In genomic region chr9:75401593-75402504, GRCm38 (mm10) we compare ENCODE assay signal across 12 mouse cellular contexts. TPM values are rescaled to one million over a fixed set of nuclear protein-coding genes. Genes with fewer than 3 reads are reported as not detected.
DNase-seq lines count a peak whose midpoint lies in the region; ATAC-seq lines count a peak whose summit lies in the region.
"Had no signal": no experiment of that assay in that cellular context is flagged by ENCODE, and none has a peak within 500 bp of the region (broad histone marks: within the 10 kb centered on the region; RNA-seq: fewer than 3 reads in every experiment).

No protein-coding gene starts in this region.

- peaks cover 46% of the 10 kb centered on the region for H3K4me1 ChIP-seq in heart, embryonic 11.5 days (ENCODE audit: control insufficient read depth, insufficient read depth, low read length)
- H3K4me1 ChIP-seq in kidney, embryonic 14.5 days (ENCODE audit: control insufficient read depth, insufficient read depth, low read length): peaks cover 14% of the 10 kb centered on the region; the same call in 1 of the 2 replicates

- ATAC-seq in heart, embryonic 11.5 days (replicated peaks; ENCODE audit: insufficient number of reproducible peaks, low FRiP score, low TSS enrichment): no peak; the same call in 1 of the 2 replicates
- peak; percentile 84 for ATAC-seq in activated CD4-positive, CD25-positive, alpha-beta regulatory T cell, adult 4 months
- peak; percentile 66 for ATAC-seq in megakaryocyte progenitor cell, adult 5-6 weeks (replicated peaks; ENCODE audit: poor library complexity)
- ATAC-seq in kidney, embryonic 14.5 days (ENCODE audit: low FRiP score, low TSS enrichment): no peak
- ATAC-seq: hindbrain, postnatal 0 days; Patski had no signal

- no peak for DNase-seq in heart, postnatal 4 days
- peak; percentile 71 for DNase-seq in CD4-positive helper T cell, adult 2 months (ENCODE audit: low read depth, low spot score)
- DNase-seq in lung, adult 18-20 months: no peak
- DNase-seq in frontal cortex, postnatal 36 days (ENCODE audit: low spot score in 2 of 2): no peak

- H3K27me3 ChIP-seq in heart, embryonic 11.5 days (ENCODE audit: control insufficient read depth, insufficient read depth, low read length): no peaks in the 10 kb centered on the region
- H3K27me3 ChIP-seq in kidney, embryonic 14.5 days (ENCODE audit: control insufficient read depth, insufficient read depth, low read length): no peaks in the 10 kb centered on the region
- H3K27me3 ChIP-seq: Patski had no signal

- peak overlapping the region; percentile 16; the same call in 1 of the 2 replicates for H3K27ac ChIP-seq in heart, embryonic 11.5 days (ENCODE audit: low read depth, low read length)
- no peak overlapping the region for H3K27ac ChIP-seq in kidney, embryonic 14.5 days (ENCODE audit: low read depth, low read length)
- H3K27ac ChIP-seq: hindbrain, postnatal 0 days had no signal

- H3K9me3 ChIP-seq in heart, embryonic 11.5 days (replicated peaks; ENCODE audit: control insufficient read depth, low read length): no peaks in the 10 kb centered on the region
- no peaks in the 10 kb centered on the region for H3K9me3 ChIP-seq in kidney, embryonic 14.5 days (ENCODE audit: control insufficient read depth, low read length)

- H3K36me3 ChIP-seq in heart, embryonic 11.5 days (ENCODE audit: control insufficient read depth, insufficient read depth, low read length): 0 out of 2 replicates have a peak, but pooled peaks cover 2% of the 10 kb centered on the region
- H3K36me3 ChIP-seq in kidney, embryonic 14.5 days (ENCODE audit: control insufficient read depth, insufficient read depth, low read length): peaks cover 13% of the 10 kb centered on the region

- no peak overlapping the region for H3K9ac ChIP-seq in heart, embryonic 11.5 days (ENCODE audit: low read depth, low read length)
- H3K9ac ChIP-seq in kidney, embryonic 14.5 days (ENCODE audit: low read depth, low read length): no peak overlapping the region

- no peak overlapping the region for H3K4me3 ChIP-seq in heart, embryonic 11.5 days (ENCODE audit: low read depth, low read length)
- no peak overlapping the region for H3K4me3 ChIP-seq in kidney, embryonic 14.5 days (ENCODE audit: low read length)

- WGBS in heart, embryonic 11.5 days (ENCODE audit: insufficient replicate concordance): 54% methylated on average over 20 of the region's 20 CpGs
- WGBS in kidney, embryonic 14.5 days: 67% methylated on average over 20 of the region's 20 CpGs

- peak overlapping the region; percentile 25 for H3K4me2 ChIP-seq in heart, embryonic 11.5 days
- no peak overlapping the region for H3K4me2 ChIP-seq in kidney, embryonic 14.5 days (replicated peaks; ENCODE audit: low read depth, low read length)

RNA-seq across cellular contexts. Expression of gene Mapk6, which starts 8.0 kb away (rescaled TPM):
- 70.0 and 77.5 TPM in 2 replicates for polyA plus RNA-seq in heart, embryonic 11.5 days (2014; fragmentation: Nextera tagmentation; extraction: Ambion mirVana)
- total RNA-seq in heart, postnatal 4 days (2021): 10 to 100 TPM; 59.7 to 60.7 TPM
- 10 to 100 TPM; 43.5 to 51.0 TPM for polyA plus RNA-seq in activated CD4-positive, CD25-positive, alpha-beta regulatory T cell, adult 4 months (2017; shearing (Covaris generic))
- total RNA-seq in megakaryocyte progenitor cell, adult 5-6 weeks (2015): 64.2 and 65.1 TPM in 2 replicates
- 50.3 and 53.6 TPM in 2 replicates for total RNA-seq in megakaryocyte progenitor cell, adult 5-6 weeks (2017)
- 54.8 and 77.6 TPM in 2 replicates for polyA plus RNA-seq in kidney, embryonic 14.5 days (2014; fragmentation: Nextera tagmentation; extraction: Ambion mirVana)

RNA-seq across cellular contexts. Expression of gene Leo1, which starts 39.5 kb away (rescaled TPM):
- polyA plus RNA-seq in heart, embryonic 11.5 days (2014; fragmentation: Nextera tagmentation; extraction: Ambion mirVana): 33.5 and 36.0 TPM in 2 replicates
- total RNA-seq in heart, postnatal 4 days (2021): 10 to 100 TPM; 23.1 to 25.4 TPM
- 10 to 100 TPM; 33.4 to 43.1 TPM for polyA plus RNA-seq in activated CD4-positive, CD25-positive, alpha-beta regulatory T cell, adult 4 months (2017; shearing (Covaris generic))
- 20.1 and 24.1 TPM in 2 replicates for total RNA-seq in megakaryocyte progenitor cell, adult 5-6 weeks (2015)
- total RNA-seq in megakaryocyte progenitor cell, adult 5-6 weeks (2017): 49.9 and 60.3 TPM in 2 replicates
- polyA plus RNA-seq in kidney, embryonic 14.5 days (2014; fragmentation: Nextera tagmentation; extraction: Ambion mirVana): 36.9 and 45.8 TPM in 2 replicates

RNA-seq across cellular contexts. Expression of gene Bcl2l10, which starts 54.3 kb away (rescaled TPM):
- not detected in 2 replicates for polyA plus RNA-seq in heart, embryonic 11.5 days (2014; fragmentation: Nextera tagmentation; extraction: Ambion mirVana)
- under 1 TPM in 1 of 2 experiments, not detected in 1; 0.21 TPM for total RNA-seq in heart, postnatal 4 days (2021)
- not detected for polyA plus RNA-seq in activated CD4-positive, CD25-positive, alpha-beta regulatory T cell, adult 4 months (2017; shearing (Covaris generic))
- total RNA-seq in megakaryocyte progenitor cell, adult 5-6 weeks (2015): not detected in 2 replicates
- not detected in 2 replicates for total RNA-seq in megakaryocyte progenitor cell, adult 5-6 weeks (2017)
- polyA plus RNA-seq in kidney, embryonic 14.5 days (2014; fragmentation: Nextera tagmentation; extraction: Ambion mirVana): not detected in 2 replicates
- polyA plus RNA-seq: hindbrain, postnatal 0 days; limb, embryonic 14.5 days; neural tube, embryonic 11.5 days had no signal

Comparison
In these comparisons a context has a peak if more than half of its experiments do, and no peak if none do; other contexts are left out.
1. ATAC-seq: peak in activated CD4-positive, CD25-positive, alpha-beta regulatory T cell, adult 4 months (single experiment) and megakaryocyte progenitor cell, adult 5-6 weeks (single experiment); none in heart, embryonic 11.5 days (single experiment) and kidney, embryonic 14.5 days (single experiment).